Mouse (Mus musculus) mouse embryonic stem cell (cell line): Measurements from ENCODE around the gene Asnsd1.

Source experiments
- in situ Hi-C, 2 experiments: fragments of 300-500 bp; cut with MboI; formaldehyde crosslinking; loops; 1 replicate in 1 of 2; 3 replicates in 1 of 2; pipeline ENCODE4 v1.14.3; 2019 to 2020; ENCODE audit warnings: low sequenced_read_pairs in 2 of 2, low pct_unique_long_range_greater_than_20kb in 1 of 2, mixed read lengths in 1 of 2; ENCODE audit not compliant: unreplicated experiment in 1 of 2

Gene Asnsd1

GRCm38 (mm10) chr1:53296581-53297383, 55.8 kb downstream of the Asnsd1 start, which contains the start of the genes Pms1, Ormdl1 and Gm28778:
Gene Pms1, minus strand, starts transcription at chr1:53297018.
Gene Ormdl1, plus strand, starts transcription at chr1:53297095.
Gene Gm28778, plus strand, starts transcription at chr1:53297111.
- in situ Hi-C loops, result no loop called here
